Mouse (Mus musculus): ENCODE measurements around the gene Mcrs1.
"Not testable (repeated sequence)": the region's sequence is repeated elsewhere in the genome, so short reads cannot be mapped to it uniquely, and the experiment has no call there.

Gene Mcrs1

GRCm38 (mm10) chr15:99251626-99252380, at the start of gene Mcrs1:
Gene Mcrs1, minus strand, starts transcription at chr15:99251961.
- DNase-seq = peak; percentile 99

DNA sequence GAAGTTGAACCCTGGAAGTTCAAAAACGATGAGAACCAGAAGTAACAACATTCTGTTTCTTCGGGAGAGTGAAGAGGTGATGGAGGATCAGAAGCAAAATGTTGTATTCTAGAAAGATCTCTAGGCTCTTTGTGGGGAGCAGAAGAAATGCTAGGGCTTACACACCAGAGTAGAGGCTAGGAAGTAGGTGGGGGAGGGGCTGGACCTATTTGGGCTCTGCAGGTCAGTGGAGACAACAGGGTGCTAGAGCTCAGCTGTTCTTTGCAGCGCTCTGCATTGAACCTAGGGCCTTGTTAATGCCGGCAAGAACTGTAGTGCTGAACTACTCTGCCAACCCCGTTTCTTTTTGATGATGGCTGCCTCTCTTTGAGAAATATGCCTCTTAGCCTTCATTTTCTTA, 44.5 kb upstream of the Mcrs1 start:
- peak; percentile 51 for DNase-seq

DNA sequence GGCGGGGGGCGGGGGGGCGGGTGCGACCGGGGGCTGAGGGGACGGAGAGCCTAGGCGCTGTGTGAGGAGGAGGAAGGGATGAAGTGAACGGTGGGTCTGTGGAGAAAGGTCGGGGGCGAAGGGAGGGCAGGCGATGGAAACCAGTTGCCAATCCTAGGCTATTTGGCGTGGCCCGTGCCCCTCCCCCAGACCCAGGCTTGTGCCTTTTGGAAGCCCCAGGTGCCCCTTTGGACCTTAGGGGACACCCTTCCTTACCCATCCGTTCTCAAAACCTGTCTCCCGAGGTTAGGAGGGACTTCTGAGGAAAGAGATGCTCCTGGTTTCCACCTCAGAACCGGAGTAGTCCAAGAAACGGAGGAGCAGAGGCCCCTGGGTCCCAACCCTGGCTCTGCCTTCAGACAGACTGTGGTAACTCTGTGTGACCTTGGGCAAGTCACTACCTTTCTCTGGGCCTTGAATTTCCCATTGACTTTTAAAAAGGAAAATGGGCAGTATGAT, 43.8 kb upstream of the Mcrs1 start, which contains the start of gene Fam186b:
Gene Fam186b (minus strand): TSS at position 405 of the 498 bp plus-strand sequence.
- DNase-seq = peak; percentile 62

- DNase-seq = peak; percentile 93
Measured at GRCm38 (mm10) chr15:99294813-99295374, 43.1 kb upstream of the Mcrs1 start, which contains the start of gene Prpf40b. Gene Prpf40b, plus strand, starts transcription at chr15:99295087.

- no peak for DNase-seq
Measured at GRCm38 (mm10) chr15:99294287-99294686, 42.5 kb upstream of the Mcrs1 start.

GRCm38 (mm10) chr15:99290586-99290985, 38.8 kb upstream of the Mcrs1 start:
- no peak for DNase-seq

- DNase-seq = no peak
Measured at GRCm38 (mm10) chr15:99285189-99285535, 33.4 kb upstream of the Mcrs1 start.

GRCm38 (mm10) chr15:99284527-99285188, 32.9 kb upstream of the Mcrs1 start:
- no peak for DNase-seq

GRCm38 (mm10) chr15:99283456-99283855, 31.7 kb upstream of the Mcrs1 start:
- DNase-seq = no peak

DNA sequence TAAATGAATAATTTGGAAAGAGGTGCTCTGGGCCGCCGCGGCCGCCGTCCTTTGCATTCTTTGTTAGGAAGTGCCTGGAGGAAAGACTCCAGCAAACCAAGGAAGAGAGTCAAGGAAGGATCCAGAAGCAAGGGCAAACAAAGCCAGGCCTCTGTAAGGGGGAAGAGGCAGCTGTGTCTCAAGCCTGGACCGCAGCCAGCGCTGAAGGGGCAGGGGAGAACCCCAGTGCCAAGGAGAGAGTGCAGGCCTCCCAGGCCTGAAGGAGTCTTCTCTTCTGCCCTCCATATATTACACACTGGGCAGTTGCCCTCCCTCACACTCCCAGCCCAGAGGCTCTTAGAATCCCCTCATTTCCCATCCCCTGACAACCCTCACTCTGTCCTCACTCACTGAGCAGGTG, 26.5 kb upstream of the Mcrs1 start:
- DNase-seq = no peak

DNA sequence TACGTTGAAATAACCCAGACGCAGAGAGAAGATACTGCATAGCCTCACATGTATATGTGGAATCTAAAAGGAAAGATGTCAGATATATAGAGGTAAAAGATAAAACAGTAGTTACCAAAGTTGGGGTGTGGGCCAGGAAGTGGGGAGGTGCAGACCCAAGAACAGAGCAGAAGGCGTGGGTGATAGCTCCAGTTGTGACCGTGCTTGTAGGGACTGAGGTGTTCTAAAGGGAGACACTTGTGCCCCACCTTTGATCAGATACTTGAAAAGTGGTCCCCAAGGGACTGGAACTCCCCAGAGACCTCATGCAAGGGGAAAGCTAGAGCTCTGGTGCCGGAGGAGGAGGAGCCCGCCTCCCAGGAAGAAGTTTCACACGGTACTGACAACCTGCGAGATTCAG, 24.3 kb upstream of the Mcrs1 start:
- no peak for DNase-seq

- peak; percentile 80 for DNase-seq
Measured at GRCm38 (mm10) chr15:99265679-99266078, 13.9 kb upstream of the Mcrs1 start.

DNA sequence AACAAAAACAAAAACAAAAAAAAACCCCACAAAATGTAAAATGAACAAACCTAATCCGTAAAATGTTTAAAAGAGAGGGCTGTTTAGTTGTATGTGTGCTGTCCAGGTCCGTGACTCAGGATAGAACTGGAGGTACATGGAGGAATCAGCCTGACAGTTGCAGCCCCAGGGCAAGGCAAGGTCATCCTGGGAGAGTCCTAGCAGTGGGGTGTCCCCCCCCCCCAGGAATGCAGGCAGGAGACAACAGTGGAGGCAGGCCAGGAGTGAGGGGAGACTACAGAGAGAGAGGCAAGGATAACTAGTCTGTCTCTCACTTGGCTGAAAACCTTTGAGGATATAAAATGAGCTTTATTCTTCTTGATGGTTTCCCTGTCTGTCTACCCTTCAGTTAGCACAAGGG, 12.6 kb upstream of the Mcrs1 start:
- no peak for DNase-seq

DNA sequence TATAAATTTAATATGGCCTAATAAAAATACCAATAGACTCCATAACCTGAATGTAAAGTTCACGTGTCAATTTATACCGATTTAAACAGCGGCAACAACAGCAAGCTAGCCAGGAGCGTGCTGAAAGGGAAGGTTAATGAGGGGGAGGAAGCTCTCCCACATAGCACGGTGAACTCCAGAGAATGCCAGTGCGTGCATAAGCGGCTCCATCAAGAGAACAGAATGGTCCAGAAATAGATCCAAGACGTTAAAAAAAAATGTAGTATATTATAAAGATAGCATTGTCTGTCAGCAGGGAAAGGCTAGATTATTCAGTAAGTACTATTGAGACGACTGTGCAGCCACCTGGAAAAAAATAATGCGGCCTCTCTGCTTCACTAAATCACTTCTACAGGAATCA, 10.9 kb upstream of the Mcrs1 start:
- DNase-seq = no peak

- no peak for DNase-seq
Measured at GRCm38 (mm10) chr15:99259730-99260252, 8.0 kb upstream of the Mcrs1 start.

GRCm38 (mm10) chr15:99259167-99259729, 7.5 kb upstream of the Mcrs1 start:
- no peak for DNase-seq

DNA sequence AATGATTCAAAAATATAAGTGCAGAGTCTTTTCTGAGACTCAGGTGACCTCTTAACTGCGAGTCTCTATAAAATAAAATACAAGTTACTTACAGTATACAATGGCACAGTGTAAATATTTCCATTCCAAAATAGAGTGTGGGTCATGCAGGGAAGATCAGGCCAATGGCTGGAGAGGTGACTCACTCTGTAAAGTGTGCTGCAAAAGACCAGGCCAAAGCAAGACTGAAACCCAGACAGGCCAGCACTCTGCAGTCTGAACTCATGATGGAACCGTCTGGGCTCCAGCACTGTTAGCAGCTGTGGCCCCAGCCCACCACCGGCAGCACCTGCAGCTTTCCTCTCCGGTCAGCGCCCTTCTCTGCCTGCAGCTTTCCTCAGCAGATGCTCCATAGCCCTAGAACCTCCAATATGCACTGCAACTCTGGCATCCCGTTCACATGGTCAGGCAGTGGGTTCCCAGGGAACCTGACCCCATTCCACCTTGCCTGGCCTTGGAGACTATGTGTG, 3.5 kb upstream of the Mcrs1 start:
- no peak for DNase-seq

DNA sequence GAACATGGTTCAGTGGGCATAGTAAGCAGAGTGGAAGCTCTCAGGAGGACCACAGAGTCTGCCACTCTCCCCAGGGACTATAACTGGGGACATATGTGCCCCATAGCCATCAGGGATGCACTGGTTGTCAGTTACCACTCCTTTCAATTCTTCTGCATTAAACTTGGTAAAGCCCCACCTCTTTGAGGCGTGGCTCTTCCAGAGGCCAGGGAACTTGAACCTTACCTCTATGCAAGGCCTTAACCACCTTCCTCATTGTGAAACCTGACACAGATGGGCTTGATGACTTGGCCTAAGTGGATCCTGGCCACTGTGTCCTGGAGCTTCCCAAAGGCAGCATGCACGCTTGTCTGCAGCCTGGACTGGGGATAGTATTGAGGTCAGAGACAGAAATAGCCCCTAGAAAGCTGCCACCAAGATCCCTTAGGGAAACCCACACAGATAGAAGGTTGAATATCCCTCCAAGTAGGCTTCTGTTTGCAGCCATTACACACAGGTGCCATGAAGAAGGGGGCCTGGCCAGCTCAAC, 2.8 kb upstream of the Mcrs1 start:
- no peak for DNase-seq

DNA sequence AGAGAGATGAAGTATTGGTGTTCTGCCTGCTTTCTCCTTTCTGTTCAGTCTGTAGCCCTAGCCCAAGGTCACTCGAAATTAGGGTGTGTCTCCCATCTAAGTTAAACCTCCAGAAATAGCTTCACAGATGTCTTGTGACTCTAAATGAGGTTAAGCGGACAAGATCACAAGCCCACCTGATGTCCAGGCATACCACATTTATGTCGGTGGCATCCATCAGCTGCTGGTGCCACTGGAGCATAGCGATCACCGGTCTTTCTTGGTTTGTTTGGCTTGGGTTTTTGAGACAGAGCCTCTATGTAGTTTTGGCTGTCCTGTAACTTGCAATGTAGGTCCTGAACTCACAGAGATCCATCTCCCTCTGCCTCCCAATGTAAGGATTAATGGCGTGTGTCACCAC, 2.0 kb upstream of the Mcrs1 start:
- DNase-seq = no peak

- not testable (repeated sequence) for DNase-seq
Measured at GRCm38 (mm10) chr15:99253175-99253479, 1.4 kb upstream of the Mcrs1 start.

GRCm38 (mm10) chr15:99252381-99253174, 817 bp upstream of the Mcrs1 start:
- DNase-seq = no peak

- DNase-seq = not testable (repeated sequence)
Measured at GRCm38 (mm10) chr15:99251111-99251510, 650 bp downstream of the Mcrs1 start.
